9 mouse cellular contexts compared by ENCODE assay signal in the genomic region with DNA sequence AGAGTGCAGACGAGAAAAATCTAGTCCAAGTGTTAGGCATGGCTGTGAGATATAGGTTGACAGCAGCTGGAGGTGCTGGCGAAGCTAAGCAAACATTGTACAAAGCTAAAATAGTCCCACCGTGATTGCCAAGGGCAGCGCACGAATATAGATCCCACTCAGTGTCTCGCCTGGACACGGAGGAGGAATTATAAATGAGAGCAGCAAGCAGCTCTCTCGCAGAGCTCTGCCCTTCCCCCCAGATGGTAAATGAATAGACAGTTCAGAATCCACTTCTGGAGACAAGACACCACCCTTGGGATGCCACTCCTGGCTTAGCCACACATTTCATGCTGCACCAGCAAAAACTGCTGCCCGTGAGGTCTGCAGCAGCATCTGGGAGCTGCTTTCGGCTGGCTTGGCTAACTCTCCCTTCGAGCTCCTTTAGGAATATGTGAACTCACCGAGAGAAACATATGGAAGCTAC.
DNase-seq lines count a peak whose midpoint lies in the region; ATAC-seq and TF ChIP-seq lines count a peak whose summit lies in the region.
"Had no signal": no experiment of that assay in that cellular context is flagged by ENCODE, and none has a peak within 500 bp of the region (broad histone marks: within the 10 kb centered on the region; RNA-seq: fewer than 3 reads in every experiment).

No protein-coding gene starts in this region.

- peak; percentile 19 for DNase-seq in gastrocnemius, adult 2 months
- DNase-seq in gastrocnemius, postnatal 25 days = no peak
- no peak for DNase-seq in hindbrain, embryonic 14.5 days (ENCODE audit: low spot score)
- DNase-seq in urinary bladder, postnatal 4 days (ENCODE audit: low spot score in 2 of 2) = no peak
- no peak for DNase-seq in gastrocnemius, postnatal 14 days

- no peaks in the 10 kb centered on the region for H3K9me3 ChIP-seq in embryonic facial prominence, embryonic 12.5 days
- no peaks in the 10 kb centered on the region for H3K9me3 ChIP-seq in hindbrain, embryonic 14.5 days (ENCODE audit: control insufficient read depth, low read length)
- H3K9me3 ChIP-seq in limb, embryonic 15.5 days = no peaks in the 10 kb centered on the region

- no peaks in the 10 kb centered on the region for H3K4me1 ChIP-seq in embryonic facial prominence, embryonic 12.5 days
- H3K4me1 ChIP-seq in hindbrain, embryonic 14.5 days (replicated peaks; ENCODE audit: control insufficient read depth, insufficient read depth, low read length) = no peaks in the 10 kb centered on the region; the same call in 1 of the 2 replicates
- H3K4me1 ChIP-seq in limb, embryonic 15.5 days = peaks cover 12% of the 10 kb centered on the region

- H3K27ac ChIP-seq in gastrocnemius, adult 2 months = no peak overlapping the region
- peak overlapping the region; percentile 37; the same call in 1 of the 2 replicates for H3K27ac ChIP-seq in embryonic facial prominence, embryonic 12.5 days
- H3K27ac ChIP-seq in hindbrain, embryonic 14.5 days = peak overlapping the region; percentile 43
- H3K27ac ChIP-seq in limb, embryonic 15.5 days = peak overlapping the region; percentile 81
- H3K27ac ChIP-seq: liver, embryonic 14.5 days had no signal

- no peaks in the 10 kb centered on the region for H3K36me3 ChIP-seq in embryonic facial prominence, embryonic 12.5 days
- H3K36me3 ChIP-seq in hindbrain, embryonic 14.5 days (replicated peaks; ENCODE audit: control insufficient read depth, insufficient read depth) = no peaks in the 10 kb centered on the region
- H3K36me3 ChIP-seq in limb, embryonic 15.5 days = no peaks in the 10 kb centered on the region

- no peak overlapping the region for H3K4me2 ChIP-seq in embryonic facial prominence, embryonic 12.5 days (replicated peaks)
- H3K4me2 ChIP-seq in hindbrain, embryonic 14.5 days (replicated peaks) = no peak overlapping the region; the same call in 1 of the 2 replicates
- H3K4me2 ChIP-seq in limb, embryonic 15.5 days = peak overlapping the region; percentile 42

- intact Hi-C loops in gastrocnemius, adult 2 months (cut with DNase I) = loop anchor here (1.0 kb wide), 2 partner anchors 254 to 351 kb away; no protein-coding TSS in a partner anchor
- intact Hi-C loops in gastrocnemius, postnatal 14 days (cut with DNase I; ENCODE audit: low total_unique reads) = loop anchor here (2.0 kb wide), 1 partner anchor 256 kb away; no protein-coding TSS in a partner anchor

- H3K4me3 ChIP-seq in gastrocnemius, adult 2 months = peak overlapping the region; percentile 50
- no peak overlapping the region for H3K4me3 ChIP-seq in embryonic facial prominence, embryonic 12.5 days
- no peak overlapping the region for H3K4me3 ChIP-seq in hindbrain, embryonic 14.5 days (replicated peaks; ENCODE audit: low read length)
- peak overlapping the region; percentile 15; the same call in 1 of the 2 replicates for H3K4me3 ChIP-seq in limb, embryonic 15.5 days

- no peak overlapping the region for H3K9ac ChIP-seq in embryonic facial prominence, embryonic 12.5 days
- no peak overlapping the region for H3K9ac ChIP-seq in hindbrain, embryonic 14.5 days
- no peak overlapping the region for H3K9ac ChIP-seq in limb, embryonic 15.5 days
- H3K9ac ChIP-seq: liver, embryonic 14.5 days had no signal

- no peak for TF ChIP-seq CTCF in gastrocnemius, adult 2 months (IDR thresholded peaks at IDR 0.05)

- 44% methylated on average over 12 of the region's 12 CpGs for WGBS in embryonic facial prominence, embryonic 12.5 days
- 45% methylated on average over 12 of the region's 12 CpGs for WGBS in hindbrain, embryonic 14.5 days
- 37% methylated on average over 12 of the region's 12 CpGs for WGBS in limb, embryonic 15.5 days

- ATAC-seq in embryonic facial prominence, embryonic 12.5 days (ENCODE audit: insufficient number of reproducible peaks, insufficient read depth, low FRiP score, low TSS enrichment) = 0 out of 2 replicates have a peak, but pooled peaks have one; percentile 28
- no peak for ATAC-seq in hindbrain, embryonic 14.5 days (ENCODE audit: low FRiP score)
- ATAC-seq in limb, embryonic 15.5 days (ENCODE audit: insufficient number of reproducible peaks, low FRiP score, low TSS enrichment, low read depth) = peak; percentile 73; the same call in 1 of the 2 replicates
- ATAC-seq in erythroblast, adult 5-6 weeks (replicated peaks; ENCODE audit: low FRiP score, poor library complexity, severe bottlenecking) = no peak

- H3K27me3 ChIP-seq in embryonic facial prominence, embryonic 12.5 days = no peaks in the 10 kb centered on the region
- H3K27me3 ChIP-seq in hindbrain, embryonic 14.5 days (ENCODE audit: control insufficient read depth, insufficient read depth, low read length) = no peaks in the 10 kb centered on the region
- H3K27me3 ChIP-seq in limb, embryonic 15.5 days = no peaks in the 10 kb centered on the region

Comparison
In these comparisons a context has a peak if more than half of its experiments do, and no peak if none do; other contexts are left out.
1. H3K4me3 ChIP-seq: peak in gastrocnemius, adult 2 months (single experiment) and limb, embryonic 15.5 days (single experiment); none in embryonic facial prominence, embryonic 12.5 days (single experiment) and hindbrain, embryonic 14.5 days (single experiment).
2. ATAC-seq: peak in embryonic facial prominence, embryonic 12.5 days (single experiment) and limb, embryonic 15.5 days (single experiment); none in hindbrain, embryonic 14.5 days (single experiment) and erythroblast, adult 5-6 weeks (single experiment).